Mouse (Mus musculus) lung, postnatal 36 days (tissue): ENCODE data around the gene Gm28053.
A peak's percentile ranks its signal among the peaks of the same experiment; 100 is the strongest.

Source experiments
- DNase-seq: peaks from one replicate; pipeline ENCODE4 v3.0.0; 2022; ENCODE audit warnings: mixed read lengths

Gm28053 gene

DNA sequence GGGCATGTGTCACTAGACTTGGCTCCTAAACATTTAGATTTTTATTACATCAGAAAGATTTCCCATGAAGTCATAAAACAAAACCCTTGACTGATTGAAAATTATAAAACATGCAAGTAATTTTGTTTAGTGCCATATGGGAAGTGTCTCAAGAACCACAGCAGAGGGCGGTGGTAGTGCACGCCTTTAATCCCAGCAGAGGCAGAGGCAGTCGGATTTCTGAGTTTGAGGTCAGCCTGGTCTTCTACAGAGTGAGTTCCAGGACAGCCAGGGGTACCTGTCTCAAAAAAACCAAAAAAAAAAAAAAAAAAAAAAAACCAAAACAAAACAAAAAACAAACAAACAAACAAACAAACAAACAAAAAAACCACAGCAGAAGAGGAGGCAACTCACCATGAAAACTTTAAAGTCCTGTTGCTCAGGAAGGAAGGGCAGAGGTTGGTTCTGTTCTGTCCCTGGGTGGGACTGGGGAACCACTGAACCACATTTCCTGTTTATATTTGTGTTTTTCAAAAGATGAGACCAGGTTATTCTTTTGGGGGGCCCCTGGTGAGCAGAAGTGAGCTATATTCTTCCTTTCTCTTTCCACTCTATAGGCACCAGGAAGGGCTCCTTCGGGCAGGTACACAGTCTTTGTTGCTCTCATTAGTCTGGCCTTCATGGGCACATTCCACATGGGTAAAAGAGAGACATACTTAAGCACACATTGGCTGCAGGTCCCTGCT is 21.4 kb upstream of the Gm28053 start:
- no peak for DNase-seq

DNA sequence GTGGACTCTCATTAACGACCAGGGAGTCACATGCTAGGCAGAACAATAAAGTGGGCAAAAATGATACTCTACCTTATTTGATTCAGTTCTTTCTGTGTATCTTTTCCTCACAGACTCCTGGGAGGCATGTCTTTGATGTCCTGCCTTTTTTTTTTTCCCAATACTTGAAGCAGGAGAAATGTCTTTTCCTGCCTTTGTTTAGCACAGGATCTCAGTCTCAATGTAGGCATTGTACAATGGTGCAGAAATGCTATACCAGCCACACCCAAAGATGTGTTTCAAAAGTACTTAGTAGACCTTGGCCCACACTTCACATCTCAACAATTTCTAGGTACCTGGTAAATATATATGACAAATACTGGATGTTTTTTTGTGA is 20.9 kb upstream of the Gm28053 start:
- no peak for DNase-seq

DNA sequence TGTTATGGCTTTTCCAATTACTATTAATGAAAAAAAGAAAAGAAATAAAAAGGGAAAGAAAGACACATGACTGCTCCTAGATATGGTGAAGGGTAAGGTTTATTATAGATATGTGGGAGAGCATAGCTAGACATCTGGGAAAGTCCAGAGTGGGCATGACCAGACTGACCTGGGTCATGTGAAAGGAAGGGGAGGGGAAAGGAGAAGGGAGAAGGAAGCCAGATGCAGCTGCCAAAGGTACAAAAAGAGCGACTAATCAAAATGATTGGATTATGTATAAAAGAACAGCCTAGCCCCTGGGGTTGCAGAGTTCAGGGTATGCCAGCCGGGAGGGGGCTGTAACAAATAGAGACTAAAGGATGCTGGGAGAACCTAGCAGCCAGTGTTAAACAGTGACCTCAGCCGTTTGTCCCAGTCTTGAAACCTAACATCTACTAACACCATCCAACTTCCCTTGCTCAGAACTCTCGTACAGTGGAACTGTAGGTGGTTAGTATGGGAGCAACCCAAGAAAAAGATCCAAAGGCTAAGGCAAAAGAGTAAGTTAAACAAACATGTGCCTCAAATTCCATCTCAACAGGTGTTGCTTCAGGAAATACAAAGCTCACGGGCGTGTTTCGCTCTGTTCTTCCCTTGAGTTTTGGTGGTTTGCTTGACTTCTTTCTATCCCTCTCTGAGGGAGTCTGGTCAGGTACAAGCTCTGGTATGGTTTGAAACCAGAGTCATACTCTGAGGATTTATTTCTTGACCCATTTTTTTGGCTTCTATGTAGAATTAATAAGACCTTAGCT is 20.1 kb upstream of the Gm28053 start:
- DNase-seq, result no peak

DNA sequence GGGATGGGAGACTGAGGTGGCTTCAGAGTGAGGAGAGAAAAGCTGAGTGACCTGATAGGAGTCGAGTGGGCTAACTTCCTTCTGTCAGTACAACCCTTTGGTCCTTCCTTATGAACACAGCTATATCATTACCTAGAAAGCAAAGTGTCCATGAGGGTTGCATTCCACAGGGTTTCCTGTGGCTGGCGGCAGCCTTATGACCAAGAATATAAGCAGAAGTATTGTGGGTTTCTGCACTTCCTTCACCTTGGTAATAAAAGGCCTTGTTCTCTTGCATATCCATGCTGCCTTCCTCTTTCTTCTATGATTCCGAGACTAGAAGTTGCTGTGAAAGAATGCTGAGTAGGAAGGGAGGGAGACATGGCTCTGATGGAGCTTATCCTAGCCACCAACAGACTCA is 19.5 kb upstream of the Gm28053 start:
- no peak for DNase-seq

DNA sequence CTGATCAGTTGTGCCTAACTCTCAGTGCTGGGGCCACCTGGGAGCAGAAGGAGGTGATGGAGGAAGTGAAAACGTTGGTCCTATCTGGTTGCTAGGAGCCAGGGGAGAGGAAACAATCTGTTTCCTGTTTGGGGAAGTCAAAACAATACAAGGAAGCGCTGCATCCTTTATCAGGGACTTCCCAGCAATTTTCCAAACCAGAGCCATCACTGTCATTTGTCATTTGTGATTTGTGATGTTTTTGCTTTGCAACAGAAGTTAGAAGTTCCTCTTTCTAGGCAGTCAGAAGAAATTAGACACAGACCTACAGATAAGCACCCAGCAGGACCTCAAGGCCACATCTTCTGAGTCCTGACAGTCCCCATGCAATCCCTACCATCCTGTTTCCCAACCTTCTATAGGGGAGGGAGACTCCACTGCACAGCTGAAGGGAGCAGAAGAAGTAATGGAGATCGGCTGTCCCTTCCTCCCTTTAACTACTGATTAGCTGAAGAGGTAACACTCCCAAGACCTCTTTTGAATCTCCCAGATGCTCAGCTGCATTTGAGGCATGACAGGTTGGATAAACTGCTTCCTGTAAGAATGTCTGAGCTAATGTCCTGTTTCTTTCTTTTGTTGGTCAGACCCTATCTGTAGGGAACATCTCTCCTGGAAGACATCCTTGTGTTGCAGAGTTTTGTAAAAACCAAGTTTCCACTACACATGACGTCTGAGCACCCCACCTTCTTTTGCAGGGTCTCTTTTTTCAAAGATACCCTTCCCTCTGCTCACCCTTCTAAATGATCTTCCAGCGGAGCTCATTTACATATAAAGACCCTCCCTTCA is 17.9 kb upstream of the Gm28053 start:
- DNase-seq, result peak; percentile 82

DNA sequence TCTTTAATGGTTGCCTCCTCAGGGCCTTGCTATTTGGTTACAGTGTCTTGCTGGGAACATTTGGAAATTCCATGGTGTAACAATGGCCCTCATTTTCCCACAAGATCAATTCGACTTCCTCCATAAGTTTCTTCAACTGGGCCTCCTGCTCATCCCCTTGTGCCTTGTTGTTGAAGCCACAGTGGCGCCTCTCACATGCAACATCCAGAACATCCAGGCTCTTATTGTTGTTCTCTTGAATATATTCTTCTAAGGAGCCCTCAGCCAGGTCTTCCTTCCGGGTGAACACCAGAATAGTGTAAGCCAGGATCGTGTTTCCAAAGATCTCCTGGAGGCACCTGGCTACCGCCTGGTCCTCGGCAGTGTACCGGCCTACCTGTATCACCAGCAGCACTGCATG is 16.3 kb upstream of the Gm28053 start:
- DNase-seq, result no peak

DNA sequence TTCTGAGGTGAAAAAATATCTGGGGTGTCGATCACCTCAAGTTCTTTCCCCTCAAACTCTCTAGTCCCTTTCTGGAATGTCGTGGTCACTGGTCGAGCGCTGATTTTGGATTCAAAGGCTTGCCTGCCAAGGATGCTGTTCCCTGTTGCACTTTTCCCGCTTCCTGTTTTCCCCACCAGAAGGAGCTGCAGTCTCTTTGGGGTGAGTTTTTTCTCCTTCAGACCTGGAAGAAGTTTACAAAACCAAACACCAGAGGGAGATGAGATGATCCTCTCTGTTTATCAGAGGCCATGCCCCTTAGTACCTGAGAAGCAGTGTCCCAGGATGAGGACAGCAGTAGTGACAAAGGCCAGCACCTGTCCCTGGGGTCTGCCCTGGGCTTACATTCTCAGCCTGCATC is 15.8 kb upstream of the Gm28053 start:
- no peak for DNase-seq

DNA sequence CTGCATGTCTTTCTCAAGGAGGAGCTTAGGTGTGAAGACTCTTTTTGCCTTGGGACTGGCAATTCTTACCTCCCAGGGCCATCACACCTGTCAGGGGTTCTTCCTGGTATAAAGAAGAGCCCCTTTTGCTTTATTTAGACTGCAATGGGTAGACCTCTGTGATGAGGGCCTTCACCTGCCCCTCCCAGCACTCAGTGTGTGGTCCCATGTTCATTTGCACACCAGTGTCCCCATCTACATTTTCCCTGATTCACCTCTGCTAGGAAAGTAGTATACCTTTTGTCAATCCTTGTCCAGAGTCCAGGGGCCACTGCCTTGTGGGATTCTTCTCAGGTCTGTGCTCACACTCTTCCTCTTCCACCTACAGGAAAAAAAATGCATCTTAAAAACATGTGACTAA is 14.3 kb upstream of the Gm28053 start:
- DNase-seq, result no peak

DNA sequence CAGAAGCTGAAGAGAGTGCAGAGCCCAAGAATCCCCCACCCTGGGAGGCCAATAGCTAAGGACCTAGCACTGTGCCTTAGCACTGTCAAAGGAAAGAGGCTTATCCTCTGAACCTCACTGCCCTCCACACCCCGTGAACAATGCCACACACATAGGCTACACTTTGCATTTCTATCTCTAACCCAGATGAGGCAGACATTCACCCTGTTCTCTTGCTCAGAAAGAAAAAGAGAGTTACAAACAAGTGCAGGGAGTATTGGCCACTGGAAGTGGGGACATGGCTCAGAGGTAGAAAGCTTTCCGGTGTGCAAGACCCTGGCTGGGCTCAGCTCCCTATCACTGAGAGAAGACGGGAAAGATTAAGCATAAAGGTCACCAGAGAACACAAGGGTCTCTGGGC is 12.3 kb upstream of the Gm28053 start:
- no peak for DNase-seq

DNA sequence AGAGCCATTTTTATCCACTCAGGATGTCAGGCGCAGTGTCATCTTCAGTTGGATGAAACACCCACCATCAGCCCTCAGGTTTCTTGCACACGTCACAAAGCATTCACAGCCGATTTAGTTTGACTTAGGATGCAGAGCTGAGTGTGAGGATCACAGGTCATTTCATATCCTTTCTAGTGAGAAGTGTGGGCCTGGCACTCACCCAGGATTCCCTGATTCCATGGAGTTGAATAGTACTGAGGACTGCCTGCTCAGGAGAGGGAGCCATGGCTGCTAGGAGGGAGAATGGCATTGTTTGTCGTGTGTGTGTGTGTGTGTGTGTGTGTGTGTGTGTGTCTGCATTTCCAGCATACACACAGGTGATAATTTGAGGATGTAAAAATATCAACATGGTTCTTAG is 1.9 kb downstream of the Gm28053 start:
- DNase-seq, result no peak

DNA sequence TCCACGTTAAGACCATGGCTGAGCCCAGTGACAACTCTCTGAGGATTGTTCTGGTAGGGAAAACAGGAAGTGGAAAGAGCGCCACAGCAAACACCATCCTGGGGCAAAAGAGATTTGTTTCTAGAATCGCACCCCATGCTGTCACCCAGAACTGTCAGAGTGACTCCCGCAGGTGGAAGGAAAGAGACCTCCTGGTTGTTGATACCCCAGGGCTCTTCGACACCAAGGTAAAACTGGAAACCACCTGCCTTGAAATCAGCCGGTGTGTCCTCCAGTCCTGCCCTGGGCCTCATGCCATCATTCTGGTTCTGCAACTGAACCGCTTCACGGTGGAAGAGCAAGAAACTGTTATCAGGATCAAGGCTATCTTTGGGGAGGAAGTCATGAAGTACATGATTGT is 5.1 kb downstream of the Gm28053 start:
- DNase-seq, result no peak

DNA sequence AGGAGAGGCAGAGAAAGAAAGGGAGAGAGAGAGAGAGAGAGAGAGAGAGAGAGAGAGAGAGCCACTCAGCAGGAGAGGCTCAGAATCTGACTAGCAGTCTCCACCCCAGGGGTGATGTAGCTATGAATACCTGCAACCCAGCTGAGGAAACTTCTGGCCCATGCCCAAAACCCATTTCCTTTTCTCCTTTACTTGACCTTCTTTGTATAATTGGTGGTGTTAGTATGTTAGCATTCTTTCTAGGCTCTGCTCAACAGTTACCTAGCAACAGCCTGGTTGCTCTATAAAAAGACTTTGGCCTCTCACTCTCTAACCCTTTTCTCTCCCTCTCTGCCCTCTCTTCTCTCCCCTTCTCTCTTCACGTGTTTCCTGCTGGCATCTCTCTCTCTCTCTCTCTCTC is 7.1 kb downstream of the Gm28053 start:
- peak; percentile 93 for DNase-seq

DNA sequence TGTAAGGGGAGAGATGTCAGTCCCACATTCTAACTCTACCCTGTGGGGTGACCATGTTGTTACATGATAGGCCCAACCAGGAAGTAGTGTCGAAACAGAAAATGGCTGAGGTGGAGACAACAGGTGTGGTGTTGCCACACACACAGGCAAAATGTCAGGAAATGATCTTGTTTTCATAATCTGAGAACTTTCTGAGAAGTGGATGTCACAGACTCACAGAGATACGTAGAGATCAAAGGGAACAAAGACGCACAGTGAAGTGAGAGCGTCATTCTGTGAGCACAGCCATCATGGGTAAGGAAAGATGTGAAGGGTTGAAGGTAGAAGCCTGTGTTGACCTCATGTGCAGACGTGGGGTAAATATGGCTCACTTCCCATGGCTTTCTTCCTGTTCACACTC is 9.4 kb downstream of the Gm28053 start:
- no peak for DNase-seq

DNA sequence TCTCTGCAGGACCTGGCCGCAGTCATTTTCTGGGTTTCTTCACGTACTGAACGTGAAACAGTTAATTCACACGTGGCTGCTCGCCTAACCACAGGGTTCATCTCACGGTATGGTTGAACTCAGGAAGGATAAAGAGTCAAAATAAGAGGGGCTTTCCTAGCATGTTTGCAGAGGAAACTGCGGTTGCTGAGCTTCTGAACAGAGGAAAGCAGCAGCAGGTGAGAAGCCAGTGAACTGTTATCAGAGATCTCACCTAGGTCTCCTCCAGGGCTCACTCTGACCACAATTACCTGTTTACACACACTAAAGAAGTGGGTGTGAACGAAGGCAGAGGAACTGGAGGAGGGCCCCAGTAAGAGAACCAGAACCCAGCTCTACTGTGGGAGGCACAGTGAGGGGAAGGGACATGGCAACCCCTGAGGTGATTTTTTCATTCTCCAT is 14.5 kb downstream of the Gm28053 start:
- DNase-seq, result peak; percentile 57

DNA sequence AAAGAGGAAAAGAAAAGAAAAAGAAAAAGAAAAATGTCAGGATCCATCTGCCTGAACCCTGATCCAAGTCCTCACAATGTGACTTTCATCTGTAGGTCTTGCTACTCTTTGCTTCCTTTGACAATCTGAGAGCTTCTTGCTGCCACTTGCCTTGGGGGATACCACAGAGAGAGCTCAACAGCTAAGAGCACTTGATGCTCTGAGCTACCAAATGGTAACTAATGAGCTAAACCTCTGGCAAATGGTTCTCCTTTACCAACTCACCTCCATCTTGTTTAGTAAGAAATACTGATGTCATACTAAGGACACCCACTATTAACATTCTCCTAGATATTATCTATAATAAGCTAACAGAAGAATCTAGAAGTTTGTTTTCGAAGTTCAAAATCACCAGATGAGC is 15.3 kb downstream of the Gm28053 start:
- no peak for DNase-seq

DNA sequence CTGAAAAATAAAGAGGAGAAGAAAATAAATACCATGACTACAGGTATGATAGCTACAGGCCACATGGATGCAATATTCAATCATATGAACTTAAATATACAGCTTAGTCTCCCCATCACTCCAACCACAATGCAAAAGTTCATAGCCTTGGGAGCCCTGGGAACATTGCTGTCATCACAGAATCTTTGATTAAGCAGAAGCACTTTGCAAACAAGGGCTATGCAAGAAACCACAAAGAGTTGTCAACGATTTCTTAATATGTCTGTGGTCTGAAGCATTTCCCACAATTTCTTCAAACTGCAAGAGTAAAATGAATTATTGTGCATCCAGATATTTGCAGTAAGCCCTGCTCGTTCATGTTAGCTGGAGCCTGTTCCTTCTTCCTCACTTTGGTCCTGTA is 18.6 kb downstream of the Gm28053 start:
- no peak for DNase-seq

DNA sequence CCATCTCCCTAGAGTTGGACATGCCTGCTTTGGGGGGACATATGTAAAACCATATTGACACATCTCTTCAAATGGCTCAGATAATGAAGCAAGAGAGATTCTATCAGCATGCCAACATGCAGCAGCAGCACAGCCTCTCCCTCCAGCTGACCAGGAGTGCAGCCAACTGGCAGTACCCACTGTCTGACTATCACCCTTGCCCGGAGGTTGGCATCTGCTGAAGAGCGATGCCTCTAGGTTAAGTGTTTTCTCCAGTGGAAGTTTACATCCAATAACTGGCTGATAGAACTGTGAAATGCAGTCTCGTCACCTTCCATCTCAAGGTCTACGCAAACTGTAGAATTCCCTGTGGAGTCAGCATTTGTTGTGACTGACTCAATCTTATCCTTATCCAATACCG is 19.3 kb downstream of the Gm28053 start:
- no peak for DNase-seq

DNA sequence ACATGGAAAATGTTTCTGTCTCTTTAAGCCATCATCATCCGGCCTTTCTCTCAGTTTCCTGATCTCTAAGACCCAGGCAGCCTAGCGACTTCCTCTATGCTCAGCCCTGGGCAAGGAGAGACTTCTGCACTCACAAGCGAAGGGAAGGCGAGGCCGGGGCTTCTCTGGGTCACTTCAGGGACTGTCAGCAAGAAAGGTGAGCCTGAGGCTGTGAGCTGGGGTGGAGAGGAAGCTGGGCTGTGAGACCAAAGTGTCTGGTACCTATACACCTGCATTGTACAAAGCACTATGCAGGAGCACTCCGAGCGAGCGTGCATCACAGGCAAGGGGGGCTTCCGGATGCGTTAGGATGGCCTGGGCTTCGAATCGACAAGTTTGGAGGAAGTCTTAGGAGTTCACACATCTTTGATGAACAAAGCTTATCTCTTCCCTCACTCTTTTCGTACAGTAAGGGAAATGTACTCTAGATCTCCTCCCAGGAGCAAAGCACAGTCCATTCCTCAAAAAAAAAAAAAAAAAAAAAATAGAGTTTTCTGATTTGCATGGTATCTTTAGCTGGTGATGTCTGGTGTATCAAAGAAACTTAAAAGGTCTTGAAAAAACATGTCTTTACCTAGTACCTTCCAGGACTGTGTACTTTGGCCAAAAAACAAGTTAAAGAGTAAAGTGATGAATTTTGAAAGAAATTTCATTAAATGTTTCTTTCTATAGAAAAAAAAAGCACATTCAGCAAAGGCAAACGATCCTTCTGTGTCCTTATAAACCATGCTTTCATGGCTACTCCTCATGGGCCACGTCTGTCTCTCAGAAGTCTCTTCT is 20.8 kb downstream of the Gm28053 start, which contains the start of gene Gimap1:
TSS of gene Gimap1 (plus strand) at position 94 of the 819 bp plus-strand sequence.
- DNase-seq, result peak; percentile 78

DNA sequence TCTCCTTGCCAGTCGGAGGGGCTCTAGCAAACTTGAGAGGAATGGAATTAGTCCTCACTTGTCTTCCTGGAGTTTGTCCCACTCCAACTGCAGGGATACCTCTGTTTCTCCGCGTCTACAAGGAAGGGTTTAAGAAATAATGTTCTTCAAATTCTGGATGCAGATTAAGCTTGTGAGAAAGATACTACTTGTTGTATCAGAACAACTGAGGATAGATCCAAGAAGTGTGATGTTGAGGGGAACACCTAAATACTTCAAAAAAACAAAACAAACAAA is 21.3 kb downstream of the Gm28053 start:
- DNase-seq, result no peak

DNA sequence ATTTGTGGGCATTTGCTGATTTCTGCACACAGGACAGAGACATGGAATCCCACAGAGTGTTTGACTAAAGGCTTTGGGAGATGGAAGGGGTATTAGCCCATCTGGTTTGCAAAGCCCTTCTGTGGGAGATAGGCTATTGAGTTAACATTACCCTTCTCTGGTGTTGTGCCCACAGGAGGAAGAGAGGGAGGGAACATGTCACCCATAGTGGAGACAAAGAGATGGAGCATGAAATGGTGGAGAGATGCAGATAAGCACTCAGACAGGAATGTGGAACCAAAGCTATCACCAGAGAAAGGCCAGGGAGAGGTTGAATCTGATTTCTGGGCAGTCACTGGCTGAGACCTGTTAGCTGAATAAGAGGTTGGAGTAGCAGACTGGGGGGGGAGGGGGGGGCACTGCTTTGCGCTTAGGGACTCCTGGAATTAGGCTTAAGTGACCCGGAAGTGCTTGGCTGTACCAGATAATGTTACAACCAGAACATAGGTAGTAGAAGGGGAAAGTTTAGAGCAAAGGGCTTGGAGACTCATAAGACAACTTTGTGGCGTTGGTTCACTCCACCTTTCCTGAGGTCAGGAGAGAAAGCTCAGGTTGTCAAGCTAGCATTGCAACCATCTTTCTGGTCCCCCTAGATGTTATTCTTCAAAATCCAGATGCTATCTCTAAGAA is 22.2 kb downstream of the Gm28053 start:
- DNase-seq, result no peak

DNA sequence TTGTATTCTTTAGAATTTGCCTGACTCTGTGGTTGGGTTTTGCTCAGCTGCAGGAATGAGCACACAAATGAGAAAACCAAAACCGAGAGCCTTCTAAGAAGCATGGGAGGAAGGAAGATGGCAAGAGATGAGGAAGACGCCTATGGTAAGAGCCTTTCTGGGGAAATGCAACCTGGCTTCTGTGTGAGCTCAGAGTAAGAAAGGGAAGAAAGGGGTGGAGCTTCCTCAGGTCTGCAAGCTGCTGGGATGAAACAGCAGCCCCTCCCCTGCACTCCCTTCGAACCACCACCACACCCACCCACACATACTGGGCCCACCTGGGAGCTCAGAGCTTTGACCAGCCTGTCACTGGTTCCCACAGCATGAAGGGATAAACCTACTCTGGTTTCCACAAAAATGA is 22.9 kb downstream of the Gm28053 start:
- DNase-seq, result no peak

DNA sequence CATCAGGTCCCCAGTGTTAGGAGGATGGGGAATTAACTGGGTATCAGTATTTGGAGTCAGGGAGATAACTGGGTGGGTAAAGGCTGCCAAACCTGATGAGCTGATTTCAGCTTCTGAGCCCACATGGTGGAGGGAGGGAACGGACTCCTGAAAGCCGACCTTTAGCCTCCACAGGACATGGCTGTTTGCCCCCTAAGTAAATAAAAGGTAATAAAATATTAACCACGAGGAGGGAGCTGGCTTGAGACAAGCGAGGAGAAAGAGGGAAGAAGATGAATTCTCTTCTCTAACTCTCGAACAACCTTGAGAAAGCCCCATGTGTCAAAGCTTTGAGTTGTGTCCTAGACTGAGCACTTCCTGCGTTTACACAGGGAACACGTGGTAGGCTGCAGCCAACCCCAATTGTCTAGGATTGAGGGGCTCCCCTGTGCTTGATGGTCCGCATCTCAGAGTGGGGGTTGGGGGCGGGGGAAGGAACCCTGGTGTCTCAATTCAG is 23.4 kb downstream of the Gm28053 start:
- DNase-seq, result no peak
